Mouse (Mus musculus): Measurements from ENCODE around the gene Ece1. TPM values are rescaled to one million over a fixed set of nuclear protein-coding genes. Genes with fewer than 3 reads are reported as not detected.

The Ece1 gene
- polyA plus RNA-seq, 1 experiment from 2014 or later = 35.2 TPM

DNA sequence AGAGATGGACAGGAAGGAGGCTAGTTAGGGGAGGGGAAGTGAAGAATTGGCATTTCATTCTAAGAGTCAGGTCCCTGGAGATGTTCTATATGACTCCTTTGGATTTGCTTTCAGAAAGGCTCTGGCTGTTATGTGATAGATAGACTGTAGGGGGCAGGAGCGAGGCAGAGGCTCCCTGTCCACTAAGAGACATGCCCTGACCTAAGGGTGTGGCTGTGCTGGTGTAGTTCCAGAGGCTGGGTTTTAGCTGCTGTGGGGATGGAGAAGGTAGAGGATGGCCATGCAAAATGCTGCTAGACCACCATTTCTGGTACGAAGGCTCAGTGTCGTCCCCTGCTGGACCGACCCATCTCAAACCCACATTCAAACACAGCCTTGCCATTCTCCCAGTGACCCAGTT, 8.9 kb downstream of the Ece1 start:
- Histone ChIP-seq H3K36me3 (ENCODE audit: control insufficient read depth, insufficient read depth, low read length) (no peaks in the 10 kb centered on the region), H3K9ac (ENCODE audit: low read length) (no peak overlapping the region), H3K4me1 (replicated peaks; ENCODE audit: control insufficient read depth, insufficient read depth, low read length) (peaks cover 18% of the 10 kb centered on the region; the same call in 1 of the 2 replicates), H3K27ac (ENCODE audit: low read depth, low read length) (no peak overlapping the region), H3K4me3 (ENCODE audit: low read depth, low read length) (no peak overlapping the region), H3K9me3 (ENCODE audit: control insufficient read depth, low read length) (no peaks in the 10 kb centered on the region), H3K4me2 (ENCODE audit: low read depth, low read length, severe bottlenecking) (no peak overlapping the region), H3K27me3 (ENCODE audit: control insufficient read depth, insufficient read depth, low read length) (no peaks in the 10 kb centered on the region)
- 76% methylated on average over 4 of the region's 4 CpGs for WGBS
- DNase-seq (ENCODE audit: low spot score) = no peak
- no peak for ATAC-seq (replicated peaks; ENCODE audit: low FRiP score)

- Histone ChIP-seq H3K27ac (ENCODE audit: low read depth, low read length) (no peak overlapping the region), H3K9ac (ENCODE audit: low read length) (no peak overlapping the region), H3K4me2 (ENCODE audit: low read depth, low read length, severe bottlenecking) (no peak overlapping the region), H3K4me3 (ENCODE audit: low read depth, low read length) (no peak overlapping the region), H3K27me3 (ENCODE audit: control insufficient read depth, insufficient read depth, low read length) (no peaks in the 10 kb centered on the region), H3K36me3 (ENCODE audit: control insufficient read depth, insufficient read depth, low read length) (no peaks in the 10 kb centered on the region), H3K9me3 (ENCODE audit: control insufficient read depth, low read length) (no peaks in the 10 kb centered on the region), H3K4me1 (replicated peaks; ENCODE audit: control insufficient read depth, insufficient read depth, low read length) (peaks cover 15% of the 10 kb centered on the region; the same call in 1 of the 2 replicates)
- 94% methylated on average over 8 of the region's 8 CpGs for WGBS
- no peak for DNase-seq (ENCODE audit: low spot score)
- no peak for ATAC-seq (replicated peaks; ENCODE audit: low FRiP score)
Observed at GRCm38 (mm10) chr4:137871431-137871830, 9.4 kb downstream of the Ece1 start.

- no peak overlapping the region for H3K27ac ChIP-seq (ENCODE audit: low read depth, low read length)
Observed at GRCm38 (mm10) chr4:137874337-137874736, 12.3 kb downstream of the Ece1 start.

GRCm38 (mm10) chr4:137874826-137875225, 12.8 kb downstream of the Ece1 start:
- ATAC-seq (replicated peaks; ENCODE audit: low FRiP score) (no peak), DNase-seq (ENCODE audit: low spot score) (no peak)
- H3K36me3 ChIP-seq (ENCODE audit: control insufficient read depth, insufficient read depth, low read length) = no peaks in the 10 kb centered on the region
- H3K27ac ChIP-seq (ENCODE audit: low read depth, low read length) = no peak overlapping the region
- no peaks in the 10 kb centered on the region for H3K9me3 ChIP-seq (ENCODE audit: control insufficient read depth, low read length)
- H3K27me3 ChIP-seq (ENCODE audit: control insufficient read depth, insufficient read depth, low read length) = no peaks in the 10 kb centered on the region
- no peak overlapping the region for H3K4me2 ChIP-seq (ENCODE audit: low read depth, low read length, severe bottlenecking)
- H3K4me3 ChIP-seq (ENCODE audit: low read depth, low read length) = no peak overlapping the region
- WGBS = 53% methylated on average over 4 of the region's 4 CpGs
- H3K9ac ChIP-seq (ENCODE audit: low read length) = no peak overlapping the region
- H3K4me1 ChIP-seq (replicated peaks; ENCODE audit: control insufficient read depth, insufficient read depth, low read length) = peaks cover 15% of the 10 kb centered on the region; the same call in 1 of the 2 replicates

More at GRCm38 (mm10) chr4:137874337-137874736, 12.3 kb downstream of the Ece1 start:
- ATAC-seq (replicated peaks; ENCODE audit: low FRiP score) (no peak), DNase-seq (ENCODE audit: low spot score) (no peak)
- peaks cover 19% of the 10 kb centered on the region; the same call in 1 of the 2 replicates for H3K4me1 ChIP-seq (replicated peaks; ENCODE audit: control insufficient read depth, insufficient read depth, low read length)
- no peaks in the 10 kb centered on the region for H3K9me3 ChIP-seq (ENCODE audit: control insufficient read depth, low read length)
- H3K27me3 ChIP-seq (ENCODE audit: control insufficient read depth, insufficient read depth, low read length) = no peaks in the 10 kb centered on the region
- no peak overlapping the region for H3K4me3 ChIP-seq (ENCODE audit: low read depth, low read length)
- WGBS = 15% methylated on average over 7 of the region's 7 CpGs
- H3K36me3 ChIP-seq (ENCODE audit: control insufficient read depth, insufficient read depth, low read length) = no peaks in the 10 kb centered on the region
- no peak overlapping the region for H3K4me2 ChIP-seq (ENCODE audit: low read depth, low read length, severe bottlenecking)
- H3K9ac ChIP-seq (ENCODE audit: low read length) = no peak overlapping the region

DNA sequence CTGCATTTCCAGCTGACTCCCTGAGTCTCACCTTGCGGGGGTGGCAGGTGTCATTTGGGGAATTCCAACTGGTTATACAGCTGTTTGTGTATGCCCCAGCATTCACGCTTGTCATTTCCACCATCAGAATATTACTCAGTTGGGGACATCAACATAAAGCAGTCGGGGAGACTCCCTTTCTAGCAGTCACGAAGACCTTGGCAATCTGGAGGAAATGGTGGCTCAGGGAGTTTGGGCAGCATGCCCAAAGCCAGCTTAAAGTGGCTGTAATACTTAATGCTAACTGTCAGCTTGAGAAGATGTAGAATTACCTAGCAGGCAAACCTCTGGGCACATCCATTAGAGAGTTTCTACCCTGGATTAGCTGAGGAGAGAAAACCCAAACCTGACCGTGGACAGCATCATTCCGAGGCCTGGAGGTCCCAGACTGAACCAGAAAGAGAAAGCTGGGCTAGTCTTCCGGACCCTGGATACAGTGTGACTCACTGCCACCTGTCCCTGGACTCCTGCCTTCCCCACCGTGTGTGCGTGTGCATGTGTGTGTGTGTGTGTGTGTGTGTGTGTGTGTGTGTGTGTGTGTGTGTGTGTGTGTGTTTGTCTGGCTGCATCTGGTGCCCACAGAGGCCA, 13.5 kb downstream of the Ece1 start:
- no peak overlapping the region for H3K4me3 ChIP-seq (ENCODE audit: low read depth, low read length)
- no peak overlapping the region for H3K9ac ChIP-seq (ENCODE audit: low read length)
- no peak overlapping the region for H3K27ac ChIP-seq (ENCODE audit: low read depth, low read length)
- H3K27me3 ChIP-seq (ENCODE audit: control insufficient read depth, insufficient read depth, low read length) = no peaks in the 10 kb centered on the region
- peaks cover 10% of the 10 kb centered on the region; the same call in 1 of the 2 replicates for H3K4me1 ChIP-seq (replicated peaks; ENCODE audit: control insufficient read depth, insufficient read depth, low read length)
- H3K36me3 ChIP-seq (ENCODE audit: control insufficient read depth, insufficient read depth, low read length) = no peaks in the 10 kb centered on the region
- 84% methylated on average over 9 of the region's 9 CpGs for WGBS
- H3K9me3 ChIP-seq (ENCODE audit: control insufficient read depth, low read length) = no peaks in the 10 kb centered on the region
- no peak overlapping the region for H3K4me2 ChIP-seq (ENCODE audit: low read depth, low read length, severe bottlenecking)
- ATAC-seq (replicated peaks; ENCODE audit: low FRiP score) = no peak
- no peak for DNase-seq (ENCODE audit: low spot score)

- Histone ChIP-seq H3K4me2 (ENCODE audit: low read depth, low read length, severe bottlenecking) (no peak overlapping the region), H3K36me3 (ENCODE audit: control insufficient read depth, insufficient read depth, low read length) (no peaks in the 10 kb centered on the region), H3K4me1 (replicated peaks; ENCODE audit: control insufficient read depth, insufficient read depth, low read length) (peaks cover 10% of the 10 kb centered on the region; the same call in 1 of the 2 replicates), H3K4me3 (ENCODE audit: low read depth, low read length) (no peak overlapping the region), H3K27ac (ENCODE audit: low read depth, low read length) (no peak overlapping the region), H3K27me3 (ENCODE audit: control insufficient read depth, insufficient read depth, low read length) (no peaks in the 10 kb centered on the region), H3K9ac (ENCODE audit: low read length) (0 out of 2 replicates have a peak overlapping the region, but pooled peaks have one; percentile 10), H3K9me3 (ENCODE audit: control insufficient read depth, low read length) (no peaks in the 10 kb centered on the region)
- no peak for DNase-seq (ENCODE audit: low spot score)
- 68% methylated on average over 6 of the region's 6 CpGs for WGBS
- ATAC-seq (replicated peaks; ENCODE audit: low FRiP score) = no peak
Observed at GRCm38 (mm10) chr4:137876834-137877233, 14.8 kb downstream of the Ece1 start.

GRCm38 (mm10) chr4:137877432-137877881, 15.4 kb downstream of the Ece1 start:
- Histone ChIP-seq H3K9ac (ENCODE audit: low read length) (no peak overlapping the region; the same call in 1 of the 2 replicates), H3K4me1 (replicated peaks; ENCODE audit: control insufficient read depth, insufficient read depth, low read length) (peaks cover 10% of the 10 kb centered on the region; the same call in 1 of the 2 replicates), H3K4me3 (ENCODE audit: low read depth, low read length) (no peak overlapping the region), H3K27me3 (ENCODE audit: control insufficient read depth, insufficient read depth, low read length) (no peaks in the 10 kb centered on the region), H3K4me2 (ENCODE audit: low read depth, low read length, severe bottlenecking) (no peak overlapping the region), H3K9me3 (ENCODE audit: control insufficient read depth, low read length) (no peaks in the 10 kb centered on the region), H3K27ac (ENCODE audit: low read depth, low read length) (no peak overlapping the region), H3K36me3 (ENCODE audit: control insufficient read depth, insufficient read depth, low read length) (no peaks in the 10 kb centered on the region)
- ATAC-seq (replicated peaks; ENCODE audit: low FRiP score) (no peak), DNase-seq (ENCODE audit: low spot score) (no peak)
- WGBS = 0% methylated on average over 4 of the region's 4 CpGs

GRCm38 (mm10) chr4:137879383-137880156, 17.5 kb downstream of the Ece1 start:
- H3K4me1 ChIP-seq (replicated peaks; ENCODE audit: control insufficient read depth, insufficient read depth, low read length) = peaks cover 15% of the 10 kb centered on the region; the same call in 1 of the 2 replicates

More at GRCm38 (mm10) chr4:137879383-137880156, 17.5 kb downstream of the Ece1 start:
- H3K9me3 ChIP-seq (ENCODE audit: control insufficient read depth, low read length) = no peaks in the 10 kb centered on the region
- H3K4me2 ChIP-seq (ENCODE audit: low read depth, low read length, severe bottlenecking) = no peak overlapping the region
- no peak overlapping the region for H3K9ac ChIP-seq (ENCODE audit: low read length)
- DNase-seq (ENCODE audit: low spot score) = no peak
- no peak overlapping the region for H3K27ac ChIP-seq (ENCODE audit: low read depth, low read length)
- no peak for ATAC-seq (replicated peaks; ENCODE audit: low FRiP score)
- H3K27me3 ChIP-seq (ENCODE audit: control insufficient read depth, insufficient read depth, low read length) = no peaks in the 10 kb centered on the region
- no peaks in the 10 kb centered on the region for H3K36me3 ChIP-seq (ENCODE audit: control insufficient read depth, insufficient read depth, low read length)
- H3K4me3 ChIP-seq (ENCODE audit: low read depth, low read length) = no peak overlapping the region
- 80% methylated on average over 8 of the region's 8 CpGs for WGBS

Measured in forebrain, embryonic 11.5 days (tissue).